Mouse (Mus musculus): ENCODE measurements at regions not wholly inside any gene's neighbourhood (a gene's known extent, or its start where the extent isn't known, plus 50 kb on each side); places are given as distances from the start of the nearest gene placed in this dataset.

GRCm38 (mm10) chr10:113285483-113285882 is 356.7 kb upstream of the Atxn7l3b start:
- DNase-seq (ENCODE audit: low spot score in 2 of 2), result no peak

- DNase-seq (ENCODE audit: low spot score in 2 of 2), result peak; percentile 3 to 13
These were observed 312.1 kb upstream of the Atxn7l3b start for GRCm38 (mm10) chr10:113240766-113241372.
